Mouse (Mus musculus): Measurements from ENCODE around the gene Gm21962.
"Not testable (repeated sequence)": the region's sequence is repeated elsewhere in the genome, so short reads cannot be mapped to it uniquely, and the experiment has no call there.

Gm21962 gene

DNA sequence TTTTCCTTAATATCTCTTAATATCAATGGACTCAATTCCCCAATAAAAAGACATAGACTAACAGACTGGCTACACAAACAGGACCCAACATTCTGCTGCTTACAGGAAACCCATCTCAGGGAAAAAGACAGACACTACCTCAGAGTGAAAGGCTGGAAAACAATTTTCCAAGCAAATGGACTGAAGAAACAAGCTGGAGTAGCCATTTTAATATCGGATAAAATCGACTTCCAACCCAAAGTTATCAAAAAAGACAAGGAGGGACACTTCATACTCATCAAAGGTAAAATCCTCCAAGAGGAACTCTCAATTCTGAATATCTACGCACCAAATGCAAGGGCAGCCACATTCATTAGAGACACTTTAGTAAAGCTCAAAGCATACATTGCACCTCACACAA is at the start of gene Gm21962:
Gm21962 (plus strand) TSS at position 301 of the 400 bp plus-strand sequence.
- in situ Hi-C loops (cut with MboI): not testable (repeated sequence)

DNA sequence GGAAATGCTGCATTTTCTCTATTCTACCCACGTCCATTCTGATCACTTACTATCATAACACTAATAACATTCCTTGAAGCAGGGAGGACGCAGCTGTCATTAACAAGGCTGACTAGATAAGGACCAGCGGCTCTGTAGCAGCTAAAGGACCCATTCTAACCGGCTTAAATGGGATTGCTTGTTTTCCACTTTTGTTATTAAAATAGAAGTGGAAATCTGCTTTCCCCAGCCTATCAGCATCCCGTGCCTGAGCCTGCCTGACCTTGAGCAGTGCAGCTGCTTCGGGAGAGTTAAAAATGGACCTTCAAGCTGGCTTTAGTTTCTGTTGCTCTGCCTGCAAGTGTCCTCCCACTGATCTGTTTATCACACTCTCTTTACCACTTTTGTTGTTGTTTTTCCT is 49.2 kb upstream of the Gm21962 start:
- in situ Hi-C loops (cut with MboI): no loop called here

DNA sequence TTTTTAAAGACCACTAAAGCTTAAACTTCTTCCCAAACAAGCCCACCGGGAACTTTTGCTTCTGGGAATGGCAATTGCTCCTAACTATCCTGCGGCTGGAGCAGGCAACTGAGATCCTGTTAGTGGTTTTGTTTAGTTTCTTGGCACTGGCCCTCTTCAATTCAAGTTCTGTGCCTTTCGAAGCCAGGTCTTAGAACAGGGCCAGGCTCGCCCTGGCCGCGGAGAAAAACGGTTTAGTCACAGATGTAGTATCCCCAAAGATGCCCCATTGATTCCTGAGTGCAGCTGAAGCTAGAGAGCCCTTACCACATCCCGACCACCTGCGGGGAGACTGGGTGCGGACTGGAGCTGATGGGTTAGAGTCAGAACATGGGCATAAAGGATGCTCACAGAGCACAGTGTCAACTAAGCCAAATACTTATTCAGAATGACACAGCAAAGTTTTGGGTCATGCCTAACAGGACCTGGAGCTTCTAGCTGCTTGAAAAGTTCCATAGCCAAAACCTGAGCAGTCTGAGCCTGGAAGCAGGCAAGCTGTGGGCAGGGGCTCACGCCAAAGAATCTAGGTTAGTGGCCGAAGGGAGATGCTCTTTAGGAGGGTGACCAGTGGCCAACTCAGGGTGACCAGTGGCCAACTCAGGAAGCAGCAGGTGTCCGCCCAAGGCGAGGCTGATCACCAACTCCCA is 48.3 kb upstream of the Gm21962 start:
- in situ Hi-C loops (cut with MboI): no loop called here

DNA sequence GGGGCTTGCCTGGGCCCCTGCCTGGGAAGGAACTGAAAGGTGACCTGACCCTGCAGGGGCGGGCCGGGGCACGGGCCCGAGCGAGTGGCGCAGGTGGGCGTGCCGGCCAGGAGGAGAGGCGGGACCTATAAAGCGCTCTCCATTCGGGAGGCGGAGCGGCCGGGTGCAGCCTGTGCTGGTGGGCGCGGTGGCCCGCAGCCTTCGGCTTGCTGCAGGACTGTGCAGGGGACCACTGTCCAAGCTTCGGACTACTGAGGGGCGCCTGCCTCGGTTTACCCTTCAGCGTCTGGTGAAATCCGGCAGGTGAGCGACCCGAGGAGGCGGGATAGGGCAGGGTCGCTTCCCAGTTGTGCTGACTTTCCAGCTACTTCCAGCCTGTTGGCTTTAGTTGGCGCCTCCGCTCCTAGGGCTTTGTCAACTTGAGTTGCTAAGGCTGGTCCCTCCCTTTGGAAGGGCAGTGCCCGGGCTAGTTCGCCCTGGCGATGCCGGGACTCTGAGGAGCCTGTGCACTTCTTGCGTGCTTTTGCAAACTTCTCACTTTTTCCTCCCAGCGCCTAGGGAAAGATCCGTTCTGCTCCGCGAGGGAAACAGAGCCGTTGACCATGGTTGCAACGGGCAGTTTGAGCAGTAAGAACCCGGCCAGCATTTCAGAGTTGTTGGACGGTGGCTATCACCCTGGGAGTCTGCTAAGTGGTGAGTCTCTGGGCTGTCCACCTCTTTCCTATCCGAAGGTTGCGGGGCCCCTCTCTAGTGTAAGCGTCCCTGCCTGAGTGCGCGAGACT is 47.6 kb upstream of the Gm21962 start:
- in situ Hi-C loops (cut with MboI): no loop called here

DNA sequence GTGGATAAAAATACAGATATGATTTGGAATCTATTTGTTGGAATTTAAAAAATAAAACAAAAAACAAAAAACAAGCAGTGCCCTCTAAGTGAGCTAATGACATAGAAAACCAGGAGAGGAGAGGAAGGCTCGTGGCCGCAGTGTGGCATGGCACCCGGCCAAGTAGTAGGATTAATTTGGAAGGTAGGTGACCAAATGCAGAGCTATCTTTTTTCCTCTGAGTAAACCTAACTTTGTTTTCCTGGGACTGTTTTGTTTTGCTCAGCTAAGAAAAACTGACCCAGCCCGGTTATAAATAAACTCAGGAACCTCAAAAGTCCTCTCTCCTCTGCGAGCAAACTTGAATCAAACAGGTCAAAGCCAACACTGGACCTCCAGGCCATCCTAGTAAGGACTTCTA is 46.3 kb upstream of the Gm21962 start:
- in situ Hi-C loops (cut with MboI): no loop called here

DNA sequence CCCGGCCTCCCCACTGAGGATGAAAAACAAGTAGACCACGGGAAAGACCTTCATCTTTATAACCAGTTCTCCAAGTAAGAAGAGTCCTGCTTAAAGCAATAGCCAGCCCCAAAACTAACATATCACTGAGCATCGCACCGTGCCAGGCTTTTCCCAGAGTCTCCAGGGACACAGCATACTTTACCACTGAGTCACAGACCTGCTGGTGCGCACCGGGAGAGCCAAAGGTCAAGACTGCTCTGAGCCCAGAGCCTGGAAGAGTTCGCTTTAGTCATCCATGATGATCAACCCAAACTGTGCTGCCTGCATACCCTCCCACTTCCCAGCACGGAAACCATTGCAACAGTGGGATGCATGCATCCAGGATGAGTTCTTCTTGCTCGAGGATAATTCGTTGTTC is 37.6 kb upstream of the Gm21962 start:
- in situ Hi-C loops (cut with MboI): no loop called here

DNA sequence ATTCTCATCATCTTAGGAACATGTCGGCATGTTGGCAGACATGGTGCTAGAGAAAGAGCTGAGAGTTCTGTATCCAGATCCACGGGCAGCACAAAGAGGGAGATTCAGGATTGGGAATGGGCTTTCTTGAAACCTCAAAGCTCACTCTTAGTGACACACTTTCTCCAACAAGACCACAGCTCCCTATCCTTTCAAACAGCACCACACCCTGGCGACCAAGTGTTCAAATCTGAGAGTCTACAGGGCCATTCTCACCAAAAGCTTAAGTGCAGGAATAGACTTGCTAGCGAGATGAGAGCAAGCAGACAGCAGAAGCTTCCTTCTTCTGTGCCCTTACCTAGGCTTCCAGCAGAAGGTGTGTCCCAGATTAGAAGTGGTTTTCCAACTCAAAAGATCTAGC is 34.8 kb upstream of the Gm21962 start:
- in situ Hi-C loops (cut with MboI): no loop called here

DNA sequence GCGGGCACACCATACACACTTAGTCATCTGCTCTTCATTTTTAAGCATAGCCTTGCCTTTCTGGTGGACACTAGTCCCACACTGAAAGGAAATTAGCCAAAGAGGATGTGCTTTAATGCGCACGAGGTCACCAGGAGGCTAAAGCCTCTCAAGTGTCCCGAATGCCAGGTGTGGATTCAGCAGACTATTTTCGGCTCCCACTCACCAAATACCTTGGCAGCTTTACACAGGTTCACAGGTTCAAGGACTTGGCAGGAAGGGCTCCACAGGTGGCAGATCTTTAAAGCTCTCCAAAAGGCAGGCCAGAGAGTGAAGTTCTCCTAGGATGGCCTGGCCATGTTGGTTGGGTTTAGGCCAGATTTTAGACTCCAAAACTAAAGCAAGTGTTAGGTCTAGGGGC is 30.1 kb upstream of the Gm21962 start:
- in situ Hi-C loops (cut with MboI): no loop called here

DNA sequence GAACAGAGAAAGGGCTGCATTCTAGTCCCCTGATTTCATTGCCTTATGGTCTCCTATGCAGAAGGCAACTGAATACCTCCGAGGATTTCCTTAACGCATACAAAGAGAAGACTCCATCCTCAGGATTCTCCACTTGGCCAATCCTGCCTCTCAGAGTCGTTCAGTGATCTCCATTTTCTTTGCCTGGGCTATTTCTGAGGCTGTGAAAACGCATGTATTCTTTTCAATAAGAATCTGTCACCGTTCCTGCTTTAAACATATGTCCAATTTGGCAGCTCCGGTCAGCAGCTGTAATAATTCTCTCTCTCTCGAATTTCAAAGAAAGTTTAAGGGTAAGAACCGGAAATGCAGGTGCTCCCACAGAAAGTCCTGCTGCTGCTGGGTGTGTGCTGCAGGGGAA is 29.2 kb upstream of the Gm21962 start:
- in situ Hi-C loops (cut with MboI): no loop called here

DNA sequence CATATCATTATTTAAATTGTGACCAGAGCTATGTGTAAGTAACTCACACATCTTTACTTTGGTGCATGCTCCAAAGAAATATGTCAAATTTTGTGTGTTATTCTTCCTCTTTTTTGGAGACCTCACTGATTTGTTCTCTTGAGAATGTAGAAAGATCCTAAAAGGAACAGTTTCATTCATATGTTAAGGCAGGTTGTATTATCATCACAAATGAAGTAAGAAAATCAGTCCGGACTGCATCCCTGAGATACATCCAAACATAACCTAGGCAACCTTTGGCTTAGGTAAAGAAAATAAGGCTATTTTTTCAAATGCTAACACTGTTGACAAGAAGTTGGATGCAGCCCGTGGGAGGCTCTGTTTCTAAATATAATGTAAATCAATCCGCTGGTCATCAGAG is 28.8 kb upstream of the Gm21962 start:
- in situ Hi-C loops (cut with MboI): no loop called here

DNA sequence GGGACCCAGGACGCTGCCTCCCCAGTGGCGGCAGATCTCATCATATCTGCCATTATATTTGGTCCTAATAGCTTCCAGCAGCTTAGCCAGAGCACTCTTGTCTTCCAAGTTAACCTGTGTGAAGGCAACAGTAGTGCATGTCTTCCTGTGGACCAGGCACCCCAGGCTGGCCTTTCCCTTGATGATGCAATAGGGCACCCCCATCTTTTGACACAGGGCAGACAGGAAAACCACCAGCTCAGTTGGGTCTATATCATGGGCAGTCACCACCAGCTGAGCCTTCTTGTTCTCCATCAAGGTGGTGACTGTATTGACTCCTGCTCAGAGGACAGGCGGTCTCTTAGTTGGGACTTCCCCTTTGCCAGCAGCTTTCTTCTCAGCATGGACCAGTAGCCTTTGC is 27.2 kb upstream of the Gm21962 start:
- in situ Hi-C loops (cut with MboI): no loop called here

DNA sequence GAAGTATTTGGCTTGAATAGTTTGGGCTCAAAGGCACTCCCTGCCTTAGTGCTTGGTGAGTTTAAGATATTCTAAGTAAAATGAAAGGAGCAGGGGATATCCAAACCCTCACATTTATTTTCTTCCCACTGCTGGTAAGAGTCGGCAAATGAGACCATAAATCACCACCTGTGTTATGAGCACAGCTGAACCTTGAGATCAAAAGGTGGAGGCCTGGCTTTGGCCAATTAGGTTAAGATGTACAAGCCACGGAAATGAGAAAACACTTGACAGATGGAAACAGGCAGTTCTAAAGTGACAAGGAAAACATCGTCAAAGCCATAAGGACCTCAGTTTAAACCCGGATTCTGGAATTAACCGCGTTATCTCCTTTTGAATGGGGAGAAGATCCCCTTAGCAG is 26.4 kb upstream of the Gm21962 start:
- in situ Hi-C loops (cut with MboI): no loop called here

DNA sequence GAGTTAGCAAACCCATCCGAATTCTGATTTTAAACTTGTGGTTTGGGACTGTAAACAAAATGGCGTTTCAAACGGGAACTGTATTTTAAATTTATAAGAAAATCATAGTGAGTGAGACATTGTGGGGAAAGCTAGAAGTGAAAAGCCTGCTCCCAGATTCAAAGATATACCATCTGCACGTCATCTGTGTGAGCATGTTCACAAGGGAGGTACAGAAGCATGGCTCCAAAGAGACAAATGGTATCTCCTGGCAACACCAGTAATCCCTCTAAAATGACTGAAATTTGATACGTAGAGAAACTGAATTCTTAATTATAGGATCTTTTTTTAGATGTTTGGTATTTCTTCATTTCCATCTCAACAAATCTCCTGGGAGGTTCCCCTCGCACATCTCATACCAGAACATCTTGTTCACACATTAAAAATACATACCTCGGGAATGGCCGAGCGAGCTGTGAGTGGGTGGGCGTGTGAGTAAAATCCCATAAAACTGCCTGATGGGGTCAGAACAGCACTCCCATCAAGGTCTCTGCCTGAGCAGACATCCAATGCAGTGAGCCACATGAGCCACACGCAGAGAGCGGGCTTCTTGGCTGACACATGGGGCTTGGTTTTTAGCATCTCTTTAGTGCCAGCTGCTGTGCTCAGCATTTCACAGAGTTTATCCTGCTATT is 23.8 kb upstream of the Gm21962 start:
- in situ Hi-C loops (cut with MboI): no loop called here

DNA sequence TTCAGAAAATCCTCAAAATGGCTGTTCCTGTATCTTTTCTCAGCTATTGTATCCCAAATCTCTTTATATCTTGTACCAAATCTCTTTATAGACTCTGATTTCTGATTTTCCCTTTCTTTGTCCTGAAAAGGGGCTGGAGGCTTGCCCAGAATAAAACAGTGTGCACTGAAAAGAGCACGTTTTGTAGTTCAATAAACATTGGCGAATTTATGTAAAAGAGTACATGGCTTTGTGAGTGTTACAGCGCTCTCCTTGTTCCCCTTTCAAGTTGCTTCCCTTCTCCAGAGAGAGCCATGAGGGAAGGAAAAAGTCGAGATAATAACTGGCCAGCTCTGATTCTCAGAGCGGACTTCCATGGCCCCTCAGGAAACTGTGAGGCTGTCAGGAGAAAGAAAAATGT is 22.2 kb upstream of the Gm21962 start:
- in situ Hi-C loops (cut with MboI): no loop called here

DNA sequence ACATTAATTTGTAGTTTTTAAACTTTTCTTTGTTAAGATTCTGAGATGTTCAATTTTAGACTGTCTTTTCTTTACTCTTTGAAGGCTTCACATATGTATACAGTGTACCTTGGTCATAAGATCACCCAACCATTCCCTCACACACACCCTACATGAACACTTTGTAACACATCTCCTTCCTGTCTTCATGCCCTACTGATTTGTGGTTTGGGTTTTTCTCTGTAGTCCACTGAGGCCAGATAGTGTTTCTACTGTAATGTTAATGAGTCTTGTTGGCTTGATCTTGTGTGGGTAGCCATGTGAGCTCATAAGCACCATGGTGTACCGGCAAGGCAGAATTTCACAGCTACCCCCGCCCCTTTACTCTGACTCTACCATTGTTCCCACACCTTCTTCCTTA is 18.5 kb upstream of the Gm21962 start:
- in situ Hi-C loops (cut with MboI): no loop called here

DNA sequence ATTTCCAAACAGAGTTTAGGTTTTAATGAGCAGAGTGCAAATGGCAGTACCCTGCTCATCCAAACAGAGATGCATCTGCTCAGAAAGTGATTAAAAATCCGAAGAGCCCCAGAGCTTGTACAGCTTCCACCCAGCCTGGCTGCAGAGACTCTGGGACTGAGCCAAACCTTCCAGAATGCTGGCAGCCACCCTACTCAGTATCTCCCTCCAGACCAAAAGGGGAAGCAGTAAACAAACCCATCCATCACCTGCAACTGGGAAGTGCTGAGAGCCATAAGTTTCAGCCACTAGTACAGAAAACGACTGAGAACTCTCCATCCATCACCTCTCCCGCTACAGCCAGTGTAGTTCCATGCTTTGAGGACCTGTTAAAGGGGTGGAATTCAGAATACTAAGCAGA is 9.6 kb downstream of the Gm21962 start:
- in situ Hi-C loops (cut with MboI): no loop called here

DNA sequence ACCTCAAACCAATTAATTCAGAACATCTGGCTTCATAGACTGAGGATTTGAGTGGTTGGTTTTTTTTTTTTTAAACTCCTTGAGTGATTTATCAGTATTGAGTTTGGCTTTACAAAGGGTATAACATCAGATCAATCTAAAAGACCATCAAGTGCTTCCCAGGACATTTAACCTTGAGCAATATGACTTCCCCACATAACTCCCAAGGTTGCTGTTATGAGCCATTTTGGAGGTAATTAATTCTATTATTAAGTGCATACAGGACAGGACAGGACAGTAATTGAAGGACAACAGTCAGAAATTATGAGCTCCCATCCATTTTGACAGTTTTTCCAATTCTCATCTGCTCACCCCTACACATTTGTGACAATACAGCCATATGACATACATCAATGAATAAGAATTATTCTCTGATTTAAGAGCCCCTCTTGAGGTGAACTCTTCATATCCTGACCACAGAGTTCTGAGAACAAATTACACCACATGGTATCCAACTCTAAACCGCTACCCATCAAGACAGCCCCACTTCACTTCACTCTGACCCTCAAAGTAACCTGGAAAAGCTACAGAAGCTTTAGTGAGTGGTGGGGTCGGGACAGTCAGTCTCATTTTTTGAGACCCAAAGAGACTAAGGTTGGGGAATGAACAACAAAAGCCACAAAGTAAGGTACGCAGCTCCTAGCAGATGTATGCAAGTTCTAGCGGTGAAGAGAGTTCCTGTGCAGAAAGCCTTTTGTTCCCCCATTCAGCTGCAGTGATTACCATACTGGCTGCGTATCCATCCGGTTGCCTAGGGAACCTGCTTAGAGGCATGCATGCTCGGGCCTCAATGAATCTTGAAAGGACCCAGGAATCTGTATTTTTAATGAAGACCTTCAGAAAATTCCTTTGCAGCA is 11.8 kb downstream of the Gm21962 start:
- in situ Hi-C loops (cut with MboI): no loop called here

DNA sequence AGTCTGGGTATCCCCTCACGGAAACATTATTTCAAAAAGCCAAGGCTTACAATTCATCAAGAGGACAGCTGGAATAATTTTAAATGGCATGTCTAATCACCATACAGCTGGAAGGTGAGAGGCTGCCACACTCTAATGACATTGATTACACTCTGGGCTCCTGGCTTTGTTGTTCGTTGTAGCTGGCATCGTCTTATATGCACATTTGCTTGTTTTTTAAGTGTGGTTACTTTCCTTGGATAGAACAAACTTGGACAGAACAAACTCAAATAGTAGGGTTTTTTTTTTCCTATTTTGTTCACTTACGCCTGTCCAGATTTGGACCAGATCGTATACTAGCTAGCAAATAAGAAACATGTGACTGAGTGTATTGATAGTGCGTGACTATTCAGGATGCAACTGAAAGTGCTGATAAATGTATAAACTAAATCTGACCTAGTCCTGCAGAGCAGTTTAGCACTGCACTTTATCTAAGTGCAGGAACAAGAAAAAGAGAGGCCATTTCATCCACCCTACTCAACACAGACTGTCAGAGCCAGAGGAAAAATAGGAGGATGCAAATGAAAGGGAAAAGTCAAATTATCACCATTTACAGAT is 12.6 kb downstream of the Gm21962 start:
- in situ Hi-C loops (cut with MboI): no loop called here

DNA sequence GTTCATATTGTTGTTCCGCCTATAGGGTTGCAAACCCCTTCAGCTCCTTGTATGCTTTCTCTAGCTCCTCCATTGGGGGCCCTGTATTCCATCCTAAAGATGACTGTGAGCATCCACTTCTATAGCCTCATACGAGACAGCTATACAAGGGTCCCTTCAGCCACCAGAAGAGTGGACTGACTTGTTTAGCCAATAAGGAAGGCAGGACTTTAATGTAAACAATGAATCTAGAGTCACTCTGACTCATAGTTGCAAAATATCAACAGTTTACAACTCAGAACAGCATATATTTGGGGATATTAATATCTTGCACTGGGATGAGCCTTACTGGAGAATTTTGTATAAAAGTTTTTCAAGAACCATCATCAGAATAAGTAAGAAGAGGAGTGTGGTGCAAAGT is 15.6 kb downstream of the Gm21962 start:
- in situ Hi-C loops (cut with MboI): no loop called here

DNA sequence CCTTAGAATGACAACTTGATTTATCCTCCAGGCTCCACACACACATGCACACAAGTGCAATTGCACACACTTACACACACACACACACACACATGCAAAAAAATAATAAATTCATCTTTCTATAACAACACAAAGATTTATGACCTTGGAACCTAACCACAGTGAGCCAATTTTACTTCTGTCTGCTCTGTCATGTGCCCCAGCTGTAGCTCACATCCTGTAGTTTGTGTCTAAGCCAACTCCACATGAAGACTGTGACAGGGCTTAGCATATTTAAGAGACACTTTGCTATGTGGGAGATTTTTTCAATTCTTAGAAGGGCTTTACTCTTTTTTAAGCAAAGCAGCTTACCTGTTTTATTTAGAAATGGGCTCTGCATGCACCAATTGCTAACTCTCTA is 20.2 kb downstream of the Gm21962 start:
- in situ Hi-C loops (cut with MboI): no loop called here

DNA sequence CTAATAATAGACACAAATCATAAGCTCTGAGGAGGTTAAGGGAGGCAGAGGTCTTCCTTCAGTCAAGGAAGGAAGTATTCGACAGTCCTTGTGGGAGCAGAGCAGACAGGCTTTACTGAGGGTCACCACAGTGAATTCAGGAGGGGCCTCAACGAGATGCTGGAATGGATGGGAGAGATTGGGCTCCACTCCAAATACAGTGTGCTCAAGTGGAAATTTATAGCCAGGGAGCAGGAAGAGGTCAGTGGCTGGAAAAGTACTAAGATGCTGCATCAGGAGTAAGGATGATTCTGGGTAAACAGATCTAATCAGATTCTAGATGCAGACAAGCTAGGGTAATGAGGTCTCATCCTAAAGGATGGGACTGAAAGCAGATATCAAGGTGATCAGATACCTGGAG is 44.6 kb downstream of the Gm21962 start:
- in situ Hi-C loops (cut with MboI): no loop called here
